Mouse (Mus musculus): Measurements from ENCODE around the gene E2f6. TPM values are rescaled to one million over a fixed set of nuclear protein-coding genes. Genes with fewer than 3 reads are reported as not detected.

Gene E2f6
- total and polyA plus RNA-seq, 3 experiments = 8.0 to 37.1 (median 27.8) TPM

- DNase-seq (ENCODE audit: low spot score) (no peak), ATAC-seq (ENCODE audit: extremely low read depth, insufficient number of reproducible peaks, low FRiP score, poor library complexity, severe bottlenecking) (no peak)
- TF ChIP-seq CTCF (IDR thresholded peaks at IDR 0.05; ENCODE audit: low read depth, low read length) (no peak), POLR2AphosphoS5 (IDR thresholded peaks at IDR 0.05; ENCODE audit: insufficient replicate concordance, low read depth, low read length) (no peak), TAL1 (conservative IDR thresholded peaks at IDR 0.05; ENCODE audit: low read depth, low read length) (no peak), GATA2 (IDR thresholded peaks at IDR 0.05; ENCODE audit: borderline replicate concordance, low read depth, low read length) (no peak), GATA1 (IDR thresholded peaks at IDR 0.05; ENCODE audit: borderline replicate concordance, low read length) (no peak)
- Histone ChIP-seq H3K9me3 (replicated peaks) (no peaks in the 10 kb centered on the region), H3K27me3 (ENCODE audit: insufficient read depth, low read length) (peaks cover 5% of the 10 kb centered on the region), H3K4me1 (ENCODE audit: insufficient read depth, low read depth, low read length) (no peaks in the 10 kb centered on the region), H3K4me3 (ENCODE audit: low read depth, low read length) (no peak overlapping the region), H3K36me3 (replicated peaks) (peaks cover 2% of the 10 kb centered on the region)
Measured at GRCm38 (mm10) chr12:16831071-16831470, 20.3 kb downstream of the E2f6 start.

- H3K9me3 ChIP-seq (replicated peaks) = no peaks in the 10 kb centered on the region
- H3K4me3 ChIP-seq (ENCODE audit: low read depth, low read length) = no peak overlapping the region
- DNase-seq (ENCODE audit: low spot score) (no peak), ATAC-seq (ENCODE audit: extremely low read depth, insufficient number of reproducible peaks, low FRiP score, poor library complexity, severe bottlenecking) (no peak)
- no peaks in the 10 kb centered on the region for H3K4me1 ChIP-seq (ENCODE audit: insufficient read depth, low read depth, low read length)
- TF ChIP-seq CTCF (IDR thresholded peaks at IDR 0.05; ENCODE audit: low read depth, low read length) (no peak), GATA1 (IDR thresholded peaks at IDR 0.05; ENCODE audit: borderline replicate concordance, low read length) (no peak), GATA2 (IDR thresholded peaks at IDR 0.05; ENCODE audit: borderline replicate concordance, low read depth, low read length) (no peak), TAL1 (conservative IDR thresholded peaks at IDR 0.05; ENCODE audit: low read depth, low read length) (no peak), POLR2AphosphoS5 (IDR thresholded peaks at IDR 0.05; ENCODE audit: insufficient replicate concordance, low read depth, low read length) (no peak)
- H3K27me3 ChIP-seq (ENCODE audit: insufficient read depth, low read length) = peaks cover 15% of the 10 kb centered on the region
- H3K36me3 ChIP-seq (replicated peaks) = no peaks in the 10 kb centered on the region
Measured at GRCm38 (mm10) chr12:16834701-16835100, 23.9 kb downstream of the E2f6 start.

GRCm38 (mm10) chr12:16836188-16836587 is 25.4 kb downstream of the E2f6 start:
- DNase-seq (ENCODE audit: low spot score) = no peak
- H3K9me3 ChIP-seq (replicated peaks) = no peaks in the 10 kb centered on the region
- no peak overlapping the region for H3K4me3 ChIP-seq (ENCODE audit: low read depth, low read length)

GRCm38 (mm10) chr12:16837766-16838165 is 27.0 kb downstream of the E2f6 start:
- Histone ChIP-seq H3K27me3 (ENCODE audit: insufficient read depth, low read length) (peaks cover 18% of the 10 kb centered on the region), H3K9me3 (replicated peaks) (no peaks in the 10 kb centered on the region), H3K36me3 (replicated peaks) (no peaks in the 10 kb centered on the region), H3K4me3 (ENCODE audit: low read depth, low read length) (no peak overlapping the region), H3K4me1 (ENCODE audit: insufficient read depth, low read depth, low read length) (no peaks in the 10 kb centered on the region)
- TF ChIP-seq CTCF (IDR thresholded peaks at IDR 0.05; ENCODE audit: low read depth, low read length) (no peak), POLR2AphosphoS5 (IDR thresholded peaks at IDR 0.05; ENCODE audit: insufficient replicate concordance, low read depth, low read length) (no peak), GATA2 (IDR thresholded peaks at IDR 0.05; ENCODE audit: borderline replicate concordance, low read depth, low read length) (no peak), GATA1 (IDR thresholded peaks at IDR 0.05; ENCODE audit: borderline replicate concordance, low read length) (no peak), TAL1 (conservative IDR thresholded peaks at IDR 0.05; ENCODE audit: low read depth, low read length) (no peak)
- no peak for ATAC-seq (ENCODE audit: extremely low read depth, insufficient number of reproducible peaks, low FRiP score, poor library complexity, severe bottlenecking)
- DNase-seq (ENCODE audit: low spot score) = no peak

More at GRCm38 (mm10) chr12:16836188-16836587, 25.4 kb downstream of the E2f6 start:
- ATAC-seq (ENCODE audit: extremely low read depth, insufficient number of reproducible peaks, low FRiP score, poor library complexity, severe bottlenecking) = no peak
- H3K4me1 ChIP-seq (ENCODE audit: insufficient read depth, low read depth, low read length) = no peaks in the 10 kb centered on the region
- peaks cover 18% of the 10 kb centered on the region for H3K27me3 ChIP-seq (ENCODE audit: insufficient read depth, low read length)
- TF ChIP-seq POLR2AphosphoS5 (IDR thresholded peaks at IDR 0.05; ENCODE audit: insufficient replicate concordance, low read depth, low read length) (no peak), GATA2 (IDR thresholded peaks at IDR 0.05; ENCODE audit: borderline replicate concordance, low read depth, low read length) (no peak), TAL1 (conservative IDR thresholded peaks at IDR 0.05; ENCODE audit: low read depth, low read length) (no peak), CTCF (IDR thresholded peaks at IDR 0.05; ENCODE audit: low read depth, low read length) (no peak), GATA1 (IDR thresholded peaks at IDR 0.05; ENCODE audit: borderline replicate concordance, low read length) (no peak)
- H3K36me3 ChIP-seq (replicated peaks) = no peaks in the 10 kb centered on the region

- DNase-seq (ENCODE audit: low spot score) = no peak
- H3K27me3 ChIP-seq (ENCODE audit: insufficient read depth, low read length) = peaks cover 20% of the 10 kb centered on the region
- ATAC-seq (ENCODE audit: extremely low read depth, insufficient number of reproducible peaks, low FRiP score, poor library complexity, severe bottlenecking) = no peak
Measured at GRCm38 (mm10) chr12:16840842-16841782, 30.3 kb downstream of the E2f6 start.

More at GRCm38 (mm10) chr12:16840842-16841782, 30.3 kb downstream of the E2f6 start:
- no peak for TF ChIP-seq TAL1 (conservative IDR thresholded peaks at IDR 0.05; ENCODE audit: low read depth, low read length)
- no peak for TF ChIP-seq GATA1 (IDR thresholded peaks at IDR 0.05; ENCODE audit: borderline replicate concordance, low read length)
- no peak for TF ChIP-seq POLR2AphosphoS5 (IDR thresholded peaks at IDR 0.05; ENCODE audit: insufficient replicate concordance, low read depth, low read length)
- no peak for TF ChIP-seq GATA2 (IDR thresholded peaks at IDR 0.05; ENCODE audit: borderline replicate concordance, low read depth, low read length)
- TF ChIP-seq CTCF (IDR thresholded peaks at IDR 0.05; ENCODE audit: low read depth, low read length) = no peak
- H3K4me1 ChIP-seq (ENCODE audit: insufficient read depth, low read depth, low read length) = no peaks in the 10 kb centered on the region
- no peaks in the 10 kb centered on the region for H3K9me3 ChIP-seq (replicated peaks)
- no peak overlapping the region for H3K4me3 ChIP-seq (ENCODE audit: low read depth, low read length)
- H3K36me3 ChIP-seq (replicated peaks) = no peaks in the 10 kb centered on the region

All from G1E (cell line).